Mouse (Mus musculus): ENCODE measurements around the gene Zfp688. TPM values are rescaled to one million over a fixed set of nuclear protein-coding genes. Genes with fewer than 3 reads are reported as not detected.

Gene Zfp688
- 6.0 TPM for polyA plus RNA-seq (2015; fragmentation: Illumina TruSeq; extraction: RNeasy Lipid Tissue Mini Kit (QIAGEN cat#74804); ENCODE audit: insufficient read depth, low read depth, low replicate concordance)

GRCm38 (mm10) chr7:127421388-127422191 lies at the start of gene Zfp688:
Gene Zfp688 (minus strand): TSS chr7:127422068.

GRCm38 (mm10) chr7:127459311-127459710 lies 37.4 kb upstream of the Zfp688 start, which contains the start of gene Prr14:
Gene Prr14 (plus strand): TSS chr7:127459611.

GRCm38 (mm10) chr7:127448521-127449300 lies 26.8 kb upstream of the Zfp688 start, which contains the start of gene Zfp689:
Gene Zfp689 (minus strand): TSS chr7:127449158.

GRCm38 (mm10) chr7:127406002-127406987 lies 15.6 kb downstream of the Zfp688 start, which contains the start of gene Zfp764:
Gene Zfp764 (minus strand): TSS chr7:127406822.

GRCm38 (mm10) chr7:127393157-127393943 lies 28.5 kb downstream of the Zfp688 start, which contains the start of gene E430018J23Rik:
Gene E430018J23Rik (minus strand): TSS chr7:127393629.

GRCm38 (mm10) chr7:127386641-127387392 lies 35.1 kb downstream of the Zfp688 start, which contains the start of gene 9130019O22Rik:
Gene 9130019O22Rik (minus strand): TSS chr7:127387166.

GRCm38 (mm10) chr7:127375271-127376245 lies 46.3 kb downstream of the Zfp688 start, which contains the start of gene Zfp747:
Gene Zfp747 (minus strand): TSS chr7:127376050.

Other genes with a start within 250 kb of the Zfp688 start
- gene Cd2bp2, start 226.0 kb downstream of the Zfp688 start, polyA plus RNA-seq (2015; fragmentation: Illumina TruSeq; extraction: RNeasy Lipid Tissue Mini Kit (QIAGEN cat#74804); ENCODE audit: insufficient read depth, low read depth, low replicate concordance): 10.8 TPM
- 7.0 TPM for gene Tbc1d10b, start 213.6 kb downstream of the Zfp688 start, polyA plus RNA-seq (2015; fragmentation: Illumina TruSeq; extraction: RNeasy Lipid Tissue Mini Kit (QIAGEN cat#74804); ENCODE audit: insufficient read depth, low read depth, low replicate concordance)
- 1.5 TPM for gene Mylpf, start 213.2 kb downstream of the Zfp688 start, polyA plus RNA-seq (2015; fragmentation: Illumina TruSeq; extraction: RNeasy Lipid Tissue Mini Kit (QIAGEN cat#74804); ENCODE audit: insufficient read depth, low read depth, low replicate concordance)
- gene Zfp553, start 189.0 kb downstream of the Zfp688 start, polyA plus RNA-seq (2015; fragmentation: Illumina TruSeq; extraction: RNeasy Lipid Tissue Mini Kit (QIAGEN cat#74804); ENCODE audit: insufficient read depth, low read depth, low replicate concordance): 2.2 TPM
- 2.8 TPM for gene Sept1, start 188.9 kb downstream of the Zfp688 start, polyA plus RNA-seq (2015; fragmentation: Illumina TruSeq; extraction: RNeasy Lipid Tissue Mini Kit (QIAGEN cat#74804); ENCODE audit: insufficient read depth, low read depth, low replicate concordance)
- 8.5 TPM for gene Zfp771, start 177.8 kb downstream of the Zfp688 start, polyA plus RNA-seq (2015; fragmentation: Illumina TruSeq; extraction: RNeasy Lipid Tissue Mini Kit (QIAGEN cat#74804); ENCODE audit: insufficient read depth, low read depth, low replicate concordance)
- gene Dctpp1, start 161.4 kb downstream of the Zfp688 start, polyA plus RNA-seq (2015; fragmentation: Illumina TruSeq; extraction: RNeasy Lipid Tissue Mini Kit (QIAGEN cat#74804); ENCODE audit: insufficient read depth, low read depth, low replicate concordance): 12.0 TPM
- gene Sephs2, start 148.0 kb downstream of the Zfp688 start, polyA plus RNA-seq (2015; fragmentation: Illumina TruSeq; extraction: RNeasy Lipid Tissue Mini Kit (QIAGEN cat#74804); ENCODE audit: insufficient read depth, low read depth, low replicate concordance): 21.0 TPM
- gene Itgal, start 125.8 kb downstream of the Zfp688 start, polyA plus RNA-seq (2015; fragmentation: Illumina TruSeq; extraction: RNeasy Lipid Tissue Mini Kit (QIAGEN cat#74804); ENCODE audit: insufficient read depth, low read depth, low replicate concordance): 0.55 TPM
- 4.1 TPM for gene Zfp768, start 76.5 kb downstream of the Zfp688 start, polyA plus RNA-seq (2015; fragmentation: Illumina TruSeq; extraction: RNeasy Lipid Tissue Mini Kit (QIAGEN cat#74804); ENCODE audit: insufficient read depth, low read depth, low replicate concordance)
- gene Zfp747, start 46.0 kb downstream of the Zfp688 start, polyA plus RNA-seq (2015; fragmentation: Illumina TruSeq; extraction: RNeasy Lipid Tissue Mini Kit (QIAGEN cat#74804); ENCODE audit: insufficient read depth, low read depth, low replicate concordance): 1.6 TPM
- 0.54 TPM for gene 9130019O22Rik, start 34.9 kb downstream of the Zfp688 start, polyA plus RNA-seq (2015; fragmentation: Illumina TruSeq; extraction: RNeasy Lipid Tissue Mini Kit (QIAGEN cat#74804); ENCODE audit: insufficient read depth, low read depth, low replicate concordance)
- 1.1 TPM for gene E430018J23Rik, start 28.4 kb downstream of the Zfp688 start, polyA plus RNA-seq (2015; fragmentation: Illumina TruSeq; extraction: RNeasy Lipid Tissue Mini Kit (QIAGEN cat#74804); ENCODE audit: insufficient read depth, low read depth, low replicate concordance)
- gene Zfp764, start 15.2 kb downstream of the Zfp688 start, polyA plus RNA-seq (2015; fragmentation: Illumina TruSeq; extraction: RNeasy Lipid Tissue Mini Kit (QIAGEN cat#74804); ENCODE audit: insufficient read depth, low read depth, low replicate concordance): 3.5 TPM
- 1.1 TPM for gene Zfp689, start 27.1 kb upstream of the Zfp688 start, polyA plus RNA-seq (2015; fragmentation: Illumina TruSeq; extraction: RNeasy Lipid Tissue Mini Kit (QIAGEN cat#74804); ENCODE audit: insufficient read depth, low read depth, low replicate concordance)
- gene Prr14, start 37.5 kb upstream of the Zfp688 start, polyA plus RNA-seq (2015; fragmentation: Illumina TruSeq; extraction: RNeasy Lipid Tissue Mini Kit (QIAGEN cat#74804); ENCODE audit: insufficient read depth, low read depth, low replicate concordance): 21.0 TPM
- gene Fbrs, start 57.1 kb upstream of the Zfp688 start, polyA plus RNA-seq (2015; fragmentation: Illumina TruSeq; extraction: RNeasy Lipid Tissue Mini Kit (QIAGEN cat#74804); ENCODE audit: insufficient read depth, low read depth, low replicate concordance): 18.9 TPM
- gene Srcap, start 89.9 kb upstream of the Zfp688 start, polyA plus RNA-seq (2015; fragmentation: Illumina TruSeq; extraction: RNeasy Lipid Tissue Mini Kit (QIAGEN cat#74804); ENCODE audit: insufficient read depth, low read depth, low replicate concordance): 4.0 TPM
- 13.7 TPM for gene Gm42715, start 97.5 kb upstream of the Zfp688 start, polyA plus RNA-seq (2015; fragmentation: Illumina TruSeq; extraction: RNeasy Lipid Tissue Mini Kit (QIAGEN cat#74804); ENCODE audit: insufficient read depth, low read depth, low replicate concordance)
- gene Tmem265, start 139.3 kb upstream of the Zfp688 start, polyA plus RNA-seq (2015; fragmentation: Illumina TruSeq; extraction: RNeasy Lipid Tissue Mini Kit (QIAGEN cat#74804); ENCODE audit: insufficient read depth, low read depth, low replicate concordance): not detected
- gene Phkg2, start 151.3 kb upstream of the Zfp688 start, polyA plus RNA-seq (2015; fragmentation: Illumina TruSeq; extraction: RNeasy Lipid Tissue Mini Kit (QIAGEN cat#74804); ENCODE audit: insufficient read depth, low read depth, low replicate concordance): 33.3 TPM
- gene Ccdc189, start 166.5 kb upstream of the Zfp688 start, polyA plus RNA-seq (2015; fragmentation: Illumina TruSeq; extraction: RNeasy Lipid Tissue Mini Kit (QIAGEN cat#74804); ENCODE audit: insufficient read depth, low read depth, low replicate concordance): 4.7 TPM
- gene Rnf40, start 166.7 kb upstream of the Zfp688 start, polyA plus RNA-seq (2015; fragmentation: Illumina TruSeq; extraction: RNeasy Lipid Tissue Mini Kit (QIAGEN cat#74804); ENCODE audit: insufficient read depth, low read depth, low replicate concordance): 13.6 TPM
- gene Zfp629, start 193.7 kb upstream of the Zfp688 start, polyA plus RNA-seq (2015; fragmentation: Illumina TruSeq; extraction: RNeasy Lipid Tissue Mini Kit (QIAGEN cat#74804); ENCODE audit: insufficient read depth, low read depth, low replicate concordance): 3.3 TPM

Measured in pancreas, adult 10 weeks (tissue).